ENCODE assay signal across 20 mouse cellular contexts in genomic region chr5:37520441-37520840, GRCm38 (mm10).
A peak's percentile ranks its signal among the peaks of the same experiment; 100 is the strongest.
DNase-seq lines count a peak whose midpoint lies in the region; ATAC-seq and TF ChIP-seq lines count a peak whose summit lies in the region.
"Had no signal": no experiment of that assay in that cellular context is flagged by ENCODE, and none has a peak within 500 bp of the region (broad histone marks: within the 10 kb centered on the region; RNA-seq: fewer than 3 reads in every experiment).

No protein-coding gene starts in this region.

- TF ChIP-seq POLR2A in kidney, adult 2 months (IDR thresholded peaks at IDR 0.05; ENCODE audit: low read depth, low read length) = no peak

- 51% methylated on average over 3 of the region's 3 CpGs for WGBS in kidney, adult 2 months
- 64% methylated on average over 3 of the region's 3 CpGs for WGBS in kidney, embryonic 14.5 days
- WGBS in stomach, postnatal 0 days = 58% methylated on average over 3 of the region's 3 CpGs

- H3K9ac ChIP-seq in kidney, embryonic 14.5 days (ENCODE audit: low read depth, low read length) = no peak overlapping the region
- no peak overlapping the region for H3K9ac ChIP-seq in stomach, postnatal 0 days (ENCODE audit: low read length)
- H3K9ac ChIP-seq: embryonic facial prominence, embryonic 15.5 days; limb, embryonic 12.5 days; midbrain, embryonic 13.5 days had no signal

- no peak overlapping the region for H3K4me2 ChIP-seq in kidney, embryonic 14.5 days (replicated peaks; ENCODE audit: low read depth, low read length)
- H3K4me2 ChIP-seq in stomach, postnatal 0 days (replicated peaks; ENCODE audit: low read depth) = no peak overlapping the region
- H3K4me2 ChIP-seq: embryonic facial prominence, embryonic 15.5 days; limb, embryonic 12.5 days; midbrain, embryonic 13.5 days had no signal

- no peaks in the 10 kb centered on the region for H3K27me3 ChIP-seq in kidney, adult 2 months (replicated peaks; ENCODE audit: control insufficient read depth, insufficient read depth, low read length)
- H3K27me3 ChIP-seq in kidney, embryonic 14.5 days (ENCODE audit: control insufficient read depth, insufficient read depth, low read length) = no peaks in the 10 kb centered on the region
- no peaks in the 10 kb centered on the region for H3K27me3 ChIP-seq in stomach, postnatal 0 days (ENCODE audit: control insufficient read depth, insufficient read depth, low read length)
- H3K27me3 ChIP-seq: embryonic facial prominence, embryonic 15.5 days; limb, embryonic 12.5 days; midbrain, embryonic 13.5 days had no signal

- peak overlapping the region; percentile 61 for H3K27ac ChIP-seq in kidney, adult 2 months (ENCODE audit: insufficient read depth, low read depth, low read length)
- H3K27ac ChIP-seq in kidney, embryonic 14.5 days (ENCODE audit: low read depth, low read length) = no peak overlapping the region
- no peak overlapping the region for H3K27ac ChIP-seq in stomach, postnatal 0 days (replicated peaks)
- H3K27ac ChIP-seq: embryonic facial prominence, embryonic 15.5 days; forebrain, embryonic 10.5 days; limb, embryonic 12.5 days; midbrain, embryonic 13.5 days had no signal

- no peaks in the 10 kb centered on the region for H3K36me3 ChIP-seq in kidney, adult 2 months (ENCODE audit: control insufficient read depth, insufficient read depth, low read length)
- H3K36me3 ChIP-seq in kidney, embryonic 14.5 days (ENCODE audit: control insufficient read depth, insufficient read depth, low read length) = no peaks in the 10 kb centered on the region
- no peaks in the 10 kb centered on the region for H3K36me3 ChIP-seq in stomach, postnatal 0 days (ENCODE audit: control insufficient read depth, insufficient read depth, low read length)
- H3K36me3 ChIP-seq: embryonic facial prominence, embryonic 15.5 days; forebrain, embryonic 10.5 days; limb, embryonic 12.5 days; midbrain, embryonic 13.5 days had no signal

- DNase-seq in adrenal gland, adult 2 months = peak; percentile 6
- DNase-seq in adrenal gland, adult 18-20 months (ENCODE audit: low spot score in 2 of 2) = no peak
- DNase-seq in kidney, adult 2 months = peak; percentile 51
- peak; percentile 3 to 42 for DNase-seq in lung, adult 18-20 months
- DNase-seq in lung, postnatal 10 days = no peak
- DNase-seq in stomach, postnatal 0 days (ENCODE audit: low spot score) = no peak
- no peak for DNase-seq in left cerebral cortex, adult 11 months (ENCODE audit: low spot score)
- DNase-seq: cerebellum, adult 11 months; cerebellum, postnatal 14 days; embryo, embryonic 11 days; gastrocnemius, postnatal 10 days; right cerebral cortex, postnatal 25 days; thymus, postnatal 25 days had no signal

- no peak for TF ChIP-seq CTCF in kidney, adult 2 months (conservative IDR thresholded peaks at IDR 0.05; ENCODE audit: insufficient read depth, insufficient read length, low read depth, low read length)
- no peak for TF ChIP-seq CTCF in stomach, postnatal 0 days (IDR thresholded peaks at IDR 0.05; ENCODE audit: low read depth)

- no peaks in the 10 kb centered on the region for H3K9me3 ChIP-seq in kidney, embryonic 14.5 days (ENCODE audit: control insufficient read depth, low read length)
- no peaks in the 10 kb centered on the region for H3K9me3 ChIP-seq in stomach, postnatal 0 days (ENCODE audit: control insufficient read depth, low read length)
- H3K9me3 ChIP-seq: embryonic facial prominence, embryonic 15.5 days; forebrain, embryonic 10.5 days; limb, embryonic 12.5 days; midbrain, embryonic 13.5 days had no signal

- H3K4me3 ChIP-seq in kidney, adult 2 months (ENCODE audit: insufficient read depth, low read depth, low read length) = no peak overlapping the region
- no peak overlapping the region for H3K4me3 ChIP-seq in kidney, embryonic 14.5 days (ENCODE audit: low read length)
- H3K4me3 ChIP-seq in stomach, postnatal 0 days (ENCODE audit: low read depth, low read length) = no peak overlapping the region
- H3K4me3 ChIP-seq: embryonic facial prominence, embryonic 15.5 days; forebrain, embryonic 10.5 days; limb, embryonic 12.5 days; midbrain, embryonic 13.5 days had no signal

- TF ChIP-seq EP300 in stomach, postnatal 0 days (optimal IDR thresholded peaks at IDR 0.05) = no peak

- no peak for ATAC-seq in kidney, embryonic 14.5 days (ENCODE audit: low FRiP score, low TSS enrichment)
- peak; percentile 78 for ATAC-seq in stomach, postnatal 0 days (ENCODE audit: low FRiP score, low TSS enrichment)
- ATAC-seq: hindbrain, embryonic 16.5 days; intestine, postnatal 0 days; midbrain, embryonic 13.5 days had no signal

- H3K4me1 ChIP-seq in kidney, adult 2 months (ENCODE audit: control insufficient read depth, insufficient read depth, low read length) = 0 out of 2 replicates have a peak, but pooled peaks cover 3% of the 10 kb centered on the region
- H3K4me1 ChIP-seq in kidney, embryonic 14.5 days (ENCODE audit: control insufficient read depth, insufficient read depth, low read length) = no peaks in the 10 kb centered on the region
- H3K4me1 ChIP-seq in stomach, postnatal 0 days (replicated peaks; ENCODE audit: control insufficient read depth, insufficient read depth) = no peaks in the 10 kb centered on the region
- H3K4me1 ChIP-seq: embryonic facial prominence, embryonic 15.5 days; forebrain, embryonic 10.5 days; limb, embryonic 12.5 days; midbrain, embryonic 13.5 days had no signal

Comparison
In these comparisons a context has a peak if more than half of its experiments do, and no peak if none do; other contexts are left out.
1. DNase-seq: peak in adrenal gland, adult 2 months (single experiment), kidney, adult 2 months (single experiment) and lung, adult 18-20 months (2 of 2); none in adrenal gland, adult 18-20 months (0 of 2), lung, postnatal 10 days (single experiment), stomach, postnatal 0 days (single experiment) and left cerebral cortex, adult 11 months (single experiment).